Mouse (Mus musculus) spleen, postnatal 0 days (tissue): ENCODE data around the gene Atf7ip. TPM values are rescaled to one million over a fixed set of nuclear protein-coding genes. Genes with fewer than 3 reads are reported as not detected.

Experiments
- polyA plus RNA-seq: library from polyadenylated mRNA; unstranded; fragments of >200 nt; fragmentation: Nextera tagmentation; extraction: Ambion mirVana; gene quantifications from 2 replicates; pipeline ENCODE4 v1.2.1, GENCODE M21; 2015

Atf7ip gene
- 20.3 and 20.5 TPM in 2 replicates for polyA plus RNA-seq

GRCm38 (mm10) chr6:136505867-136506266, at the start of gene Atf7ip:
Atf7ip (plus strand) TSS chr6:136506167.

Other genes with a start within 250 kb of the Atf7ip start
- not detected in 2 replicates for gene Gm8994, start 178.6 kb upstream of the Atf7ip start, polyA plus RNA-seq
- not detected in 2 replicates for gene E330021D16Rik, start 90.6 kb upstream of the Atf7ip start, polyA plus RNA-seq
- 36.9 and 50.8 TPM in 2 replicates for gene Plbd1, start 155.8 kb downstream of the Atf7ip start, polyA plus RNA-seq